Mouse (Mus musculus): Measurements from ENCODE around the gene Pou2f1. TPM values are rescaled to one million over a fixed set of nuclear protein-coding genes. Genes with fewer than 3 reads are reported as not detected.
"Not testable (repeated sequence)": the region's sequence is repeated elsewhere in the genome, so short reads cannot be mapped to it uniquely, and the experiment has no call there.

Pou2f1 gene
- total RNA-seq, 2 experiments from 2014 or later, result 18.0 to 22.8 TPM

DNA sequence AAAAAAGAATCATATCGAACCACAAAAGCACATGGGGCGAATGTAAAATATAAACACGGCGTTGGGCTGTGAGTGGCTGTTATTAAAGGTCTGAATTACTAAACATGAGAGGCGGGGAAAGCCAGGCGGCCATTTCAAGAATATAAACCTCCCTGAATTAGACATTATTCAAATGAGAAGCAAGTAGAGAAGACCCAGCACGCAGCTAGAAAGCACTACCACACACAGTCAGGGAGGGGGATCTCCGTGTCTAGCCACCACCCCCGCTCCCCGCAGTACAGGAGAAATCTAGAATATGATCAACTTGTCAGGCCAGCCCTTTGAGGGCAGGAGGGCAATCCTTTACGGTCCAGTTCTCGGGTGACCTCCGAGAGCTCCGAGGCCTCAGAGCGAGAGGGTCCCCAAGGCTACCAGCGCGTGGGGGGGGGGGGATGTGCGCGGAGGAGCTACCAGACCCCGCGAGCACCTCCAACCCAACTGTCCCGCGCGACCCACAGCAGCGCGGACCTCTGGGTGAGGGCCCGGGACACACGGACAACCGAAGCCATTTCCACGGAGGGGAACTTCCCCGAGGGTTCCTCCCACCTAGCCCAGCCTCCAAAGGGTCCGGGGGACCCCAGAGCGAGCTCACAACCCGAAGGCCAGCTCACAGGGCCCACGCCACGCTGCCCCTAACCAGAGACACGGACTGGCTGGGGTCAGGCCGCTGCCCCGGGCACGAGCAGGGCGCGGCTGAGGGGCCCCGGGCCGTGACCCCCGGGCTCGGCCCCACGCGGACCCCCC is 1.2 kb downstream of the Pou2f1 start:
- DNase-seq (ENCODE audit: extremely low spot score in 1 of 2, low spot score in 2 of 2), result peak; percentile 31 to 43
- no peak for TF ChIP-seq CTCF (IDR thresholded peaks at IDR 0.05)
- intact Hi-C loops (cut with DNase I), result loop anchor here (2.0 to 10.0 kb wide), 4 partner anchors 253 to 537 kb away; partner anchors contain the start of genes Dcaf6, Ildr2, Mpc2 and Tada1
- Histone ChIP-seq H3K4me3 (peak overlapping the region; percentile 97), H3K27ac (peak overlapping the region; percentile 98)

DNA sequence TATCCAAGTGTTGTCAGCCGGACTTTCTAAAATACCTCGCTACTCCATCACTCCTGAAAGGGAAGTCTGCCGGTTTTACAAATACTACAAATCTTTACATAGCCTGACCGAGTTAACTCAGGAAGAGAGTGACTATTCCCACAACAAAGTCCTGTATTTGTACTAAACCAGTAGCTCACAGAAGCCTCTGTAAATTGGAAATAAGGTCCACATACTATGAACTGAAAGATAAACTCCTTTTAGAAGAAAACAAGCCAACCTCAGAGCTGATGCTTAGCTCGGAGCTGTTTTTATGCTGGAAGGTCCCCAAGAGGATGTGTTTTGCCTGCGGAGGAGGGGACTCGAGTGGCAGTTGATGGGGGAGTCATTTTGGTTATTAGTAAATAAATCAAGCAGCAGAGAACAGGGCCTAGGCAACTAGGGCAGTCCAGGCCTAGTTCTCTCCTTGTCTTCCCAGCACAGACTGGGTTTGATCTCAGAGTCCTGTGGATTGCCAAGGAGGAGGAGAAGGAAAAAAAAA is 1.8 kb downstream of the Pou2f1 start:
- peak overlapping the region; percentile 98; the same call in 1 of the 2 replicates for H3K27ac ChIP-seq
- intact Hi-C loops (cut with DNase I), result loop anchor here (2.0 to 10.0 kb wide), 4 partner anchors 254 to 536 kb away; partner anchors contain the start of genes Dcaf6, Ildr2, Mpc2 and Tada1
- peak overlapping the region; percentile 97 for H3K4me3 ChIP-seq
- TF ChIP-seq CTCF (IDR thresholded peaks at IDR 0.05), result no peak
- DNase-seq (ENCODE audit: extremely low spot score in 1 of 2, low spot score in 2 of 2), result no peak

DNA sequence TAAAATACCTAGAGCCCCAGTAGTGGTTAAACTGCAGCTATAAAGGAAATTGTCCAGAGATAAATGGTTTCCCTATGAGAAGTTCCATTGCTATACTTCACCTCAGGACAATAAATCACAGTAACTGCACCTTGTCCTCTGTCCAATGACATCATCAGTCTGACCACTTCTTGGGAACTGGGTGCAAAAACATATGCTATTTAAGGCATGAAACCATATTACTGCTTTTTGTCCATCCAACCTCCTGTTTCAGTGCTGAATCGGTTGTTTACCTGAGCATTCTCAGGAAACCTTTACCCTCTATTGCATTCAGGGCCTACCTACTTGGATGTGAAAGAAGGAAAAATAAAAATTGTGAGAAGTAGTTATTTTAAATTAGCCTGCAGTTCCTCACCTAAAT is 2.8 kb downstream of the Pou2f1 start:
- intact Hi-C loops (cut with DNase I), result loop anchor here (2.0 to 10.0 kb wide), 4 partner anchors 255 to 535 kb away; partner anchors contain the start of genes Dcaf6, Ildr2, Mpc2 and Tada1
- no peak for DNase-seq (ENCODE audit: extremely low spot score in 1 of 2, low spot score in 2 of 2)
- no peak for TF ChIP-seq CTCF (IDR thresholded peaks at IDR 0.05)
- H3K4me3 ChIP-seq, result no peak overlapping the region
- no peak overlapping the region for H3K27ac ChIP-seq

DNA sequence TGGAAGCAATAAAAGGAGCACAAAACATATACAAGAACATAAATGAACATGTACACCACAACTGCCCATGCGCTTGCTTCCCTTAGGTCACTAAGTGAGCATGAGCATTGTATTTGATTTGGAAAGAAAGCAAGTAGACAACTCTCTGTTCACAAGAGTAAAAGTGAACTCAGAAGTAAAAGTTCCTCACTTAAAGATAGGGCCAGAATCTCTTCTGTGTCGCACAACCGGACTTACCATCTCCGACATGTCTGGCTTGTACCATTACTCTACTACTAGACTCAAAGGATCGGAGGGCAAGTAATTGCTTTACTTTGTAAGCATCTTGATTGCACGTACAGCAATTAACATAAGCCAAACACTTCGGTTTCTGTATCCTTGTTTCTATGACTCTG is 6.8 kb downstream of the Pou2f1 start:
- Histone ChIP-seq H3K27ac (no peak overlapping the region), H3K4me3 (no peak overlapping the region)
- intact Hi-C loops (cut with DNase I), result no loop called here
- TF ChIP-seq CTCF (IDR thresholded peaks at IDR 0.05), result no peak
- no peak for DNase-seq (ENCODE audit: extremely low spot score in 1 of 2, low spot score in 2 of 2)

DNA sequence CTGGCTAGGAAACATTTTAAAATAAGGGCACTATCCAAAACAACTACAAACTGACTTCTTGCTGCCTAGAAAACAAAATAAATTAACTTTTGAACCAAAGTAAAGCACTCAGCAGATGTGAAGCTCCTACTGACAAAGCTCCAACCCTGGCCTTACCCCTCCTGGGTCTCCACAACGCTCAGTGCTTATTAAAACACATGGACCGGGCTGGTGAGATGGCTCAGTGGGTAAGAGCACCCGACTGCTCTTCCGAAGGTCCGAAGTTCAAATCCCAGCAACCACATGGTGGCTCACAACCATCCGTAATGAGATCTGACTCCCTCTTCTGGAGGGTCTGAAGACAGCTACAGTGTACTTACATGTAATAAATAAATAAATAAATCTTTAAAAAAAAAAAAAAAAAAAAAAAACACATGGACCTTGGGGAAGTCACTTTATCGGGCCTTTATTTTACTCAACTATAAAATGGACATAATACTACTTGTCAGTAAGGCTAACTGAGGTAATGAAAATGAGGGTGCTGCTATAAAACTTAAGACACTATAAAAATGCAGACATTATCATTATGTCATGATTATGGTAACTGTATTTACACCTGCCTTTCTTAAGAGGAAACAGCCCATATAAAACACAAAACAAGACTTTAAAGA is 7.3 kb downstream of the Pou2f1 start:
- H3K27ac ChIP-seq; DNase-seq (ENCODE audit: extremely low spot score in 1 of 2, low spot score in 2 of 2); intact Hi-C loops (cut with DNase I); H3K4me3 ChIP-seq: not testable (repeated sequence)

DNA sequence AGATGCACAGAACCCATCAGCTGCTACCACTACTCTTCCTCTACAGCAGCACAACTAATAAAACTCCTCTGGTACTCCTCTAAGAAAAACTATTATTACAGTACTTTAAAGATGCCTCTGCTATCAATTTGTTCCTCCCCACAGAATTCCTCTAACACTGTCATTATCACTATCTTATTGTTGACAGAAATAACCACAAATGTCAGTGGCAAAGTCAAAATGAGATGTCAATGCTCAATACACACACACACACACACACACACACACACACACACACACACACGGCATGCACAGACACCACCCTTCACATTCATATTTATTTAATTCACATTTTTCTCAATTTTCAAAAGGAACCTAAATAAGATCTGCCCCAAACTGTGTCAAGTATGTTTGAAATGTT is 8.2 kb downstream of the Pou2f1 start:
- intact Hi-C loops (cut with DNase I), result no loop called here
- no peak overlapping the region for H3K4me3 ChIP-seq
- no peak for DNase-seq (ENCODE audit: extremely low spot score in 1 of 2, low spot score in 2 of 2)
- no peak for TF ChIP-seq CTCF (IDR thresholded peaks at IDR 0.05)
- H3K27ac ChIP-seq, result no peak overlapping the region

DNA sequence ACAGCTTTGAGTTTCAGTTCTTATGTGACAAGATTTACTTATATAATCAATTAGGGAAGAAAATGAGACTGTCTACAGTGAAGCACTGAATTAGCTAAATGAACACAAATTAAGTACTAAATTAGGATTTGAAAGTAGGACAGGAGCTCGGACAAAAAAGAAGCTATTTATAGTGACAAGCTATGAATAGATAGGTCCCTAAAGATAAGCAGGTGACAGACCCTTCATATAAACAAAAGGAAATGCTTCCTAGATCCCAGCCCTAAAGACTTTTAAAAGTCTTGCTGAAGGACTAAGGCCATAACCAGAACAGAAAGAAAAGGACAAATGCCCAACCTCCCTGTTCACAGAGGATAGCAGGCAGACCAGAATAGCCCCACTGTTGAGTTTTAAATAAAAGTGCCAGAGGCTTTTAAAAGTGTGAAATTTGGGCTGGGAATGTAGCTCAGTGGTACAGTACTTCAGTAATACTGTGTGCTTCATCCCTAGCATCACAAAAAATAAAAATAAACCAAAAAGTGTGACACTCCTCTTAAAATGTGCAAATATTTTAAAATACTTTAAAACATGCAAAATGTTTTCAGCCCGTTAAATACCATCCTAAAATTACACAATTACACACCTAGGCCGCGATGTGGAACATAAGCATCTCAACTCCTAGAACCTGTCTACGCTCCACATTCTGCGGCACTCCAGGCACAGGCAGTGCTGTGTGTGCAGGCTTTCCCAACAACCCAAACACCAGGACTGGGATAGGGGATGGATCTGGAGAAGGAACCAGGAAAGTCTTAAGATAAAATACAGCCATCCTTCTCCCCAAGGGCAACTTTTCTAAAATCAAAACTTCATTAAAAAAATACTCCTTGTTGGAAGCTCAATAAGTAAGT is 9.0 kb downstream of the Pou2f1 start:
- no peak for DNase-seq (ENCODE audit: extremely low spot score in 1 of 2, low spot score in 2 of 2)
- no peak for TF ChIP-seq CTCF (IDR thresholded peaks at IDR 0.05)
- intact Hi-C loops (cut with DNase I), result no loop called here
- no peak overlapping the region for H3K4me3 ChIP-seq
- H3K27ac ChIP-seq, result no peak overlapping the region

DNA sequence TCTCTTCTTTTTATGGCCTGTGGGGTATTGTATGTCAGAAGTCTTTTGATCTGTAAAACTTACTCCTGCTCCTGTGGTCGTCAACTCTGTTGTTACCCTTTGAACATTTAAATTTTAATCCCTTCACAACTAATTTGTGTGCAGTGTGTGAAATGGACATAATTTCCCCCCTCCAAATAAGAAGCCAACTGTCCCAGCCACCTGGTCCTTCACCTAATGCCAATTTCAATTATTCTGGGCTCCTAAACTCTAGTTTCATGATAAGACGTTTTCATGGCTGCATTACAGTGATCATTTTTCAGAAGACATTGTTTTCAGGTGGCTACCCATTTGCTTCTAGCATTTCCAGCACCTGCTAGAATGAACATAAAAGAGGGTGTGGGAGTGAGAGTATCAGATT is 13.9 kb downstream of the Pou2f1 start:
- DNase-seq (ENCODE audit: extremely low spot score in 1 of 2, low spot score in 2 of 2), result no peak
- intact Hi-C loops (cut with DNase I), result no loop called here
- no peak for TF ChIP-seq CTCF (IDR thresholded peaks at IDR 0.05)
- Histone ChIP-seq H3K4me3 (no peak overlapping the region), H3K27ac (no peak overlapping the region)

DNA sequence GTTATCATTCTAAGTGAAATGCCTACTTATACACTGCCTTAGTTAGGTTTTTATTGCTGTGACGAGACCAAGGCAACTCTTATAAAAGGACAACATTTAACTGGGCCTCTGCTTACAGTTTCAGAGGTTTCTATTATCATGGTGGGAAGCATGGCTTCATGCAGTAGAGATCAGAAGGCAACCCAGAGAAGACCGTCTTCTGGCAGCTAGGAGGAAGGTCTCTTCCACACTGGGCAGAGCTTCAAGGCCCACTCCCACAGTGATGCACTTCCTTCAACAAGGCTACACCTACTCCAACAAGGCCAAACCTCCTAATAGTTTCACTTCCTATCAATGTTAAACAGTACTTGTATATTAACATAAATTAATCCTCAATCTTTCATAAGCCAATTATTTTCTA is 14.4 kb downstream of the Pou2f1 start:
- H3K4me3 ChIP-seq, result no peak overlapping the region
- H3K27ac ChIP-seq, result no peak overlapping the region
- TF ChIP-seq CTCF (IDR thresholded peaks at IDR 0.05), result no peak
- DNase-seq (ENCODE audit: extremely low spot score in 1 of 2, low spot score in 2 of 2), result no peak
- intact Hi-C loops (cut with DNase I), result no loop called here

DNA sequence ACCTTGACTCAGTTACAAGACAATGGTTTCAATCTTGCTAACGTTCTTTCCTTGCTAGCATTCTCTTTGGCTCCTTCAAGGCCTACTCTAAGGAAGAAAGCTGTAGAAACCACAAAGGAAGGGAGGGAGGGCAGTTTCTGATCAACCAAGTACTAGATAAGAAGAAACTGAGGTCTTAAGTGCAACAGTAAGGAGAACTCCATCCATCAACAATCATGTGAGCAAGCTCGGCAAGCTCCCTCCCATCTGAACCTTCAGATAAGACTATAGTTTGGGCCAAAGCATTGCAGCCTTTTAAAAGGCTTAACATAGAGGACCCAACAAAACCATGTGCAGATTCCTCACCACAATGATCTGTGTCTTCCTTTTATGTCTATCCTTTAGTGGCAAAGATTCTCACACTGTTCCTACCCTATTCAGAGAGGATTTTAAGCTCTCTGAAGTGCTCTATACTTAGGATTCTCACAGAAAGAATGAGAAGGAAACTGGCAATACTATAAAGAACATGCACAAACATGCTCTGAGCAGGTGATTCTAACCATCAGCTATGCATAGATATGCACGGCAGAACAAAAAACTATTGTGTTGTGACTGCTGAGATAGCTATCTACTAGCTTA is 16.6 kb downstream of the Pou2f1 start:
- no peak overlapping the region for H3K27ac ChIP-seq
- no peak overlapping the region for H3K4me3 ChIP-seq
- intact Hi-C loops (cut with DNase I), result no loop called here
- no peak for DNase-seq (ENCODE audit: extremely low spot score in 1 of 2, low spot score in 2 of 2)
- TF ChIP-seq CTCF (IDR thresholded peaks at IDR 0.05), result no peak

DNA sequence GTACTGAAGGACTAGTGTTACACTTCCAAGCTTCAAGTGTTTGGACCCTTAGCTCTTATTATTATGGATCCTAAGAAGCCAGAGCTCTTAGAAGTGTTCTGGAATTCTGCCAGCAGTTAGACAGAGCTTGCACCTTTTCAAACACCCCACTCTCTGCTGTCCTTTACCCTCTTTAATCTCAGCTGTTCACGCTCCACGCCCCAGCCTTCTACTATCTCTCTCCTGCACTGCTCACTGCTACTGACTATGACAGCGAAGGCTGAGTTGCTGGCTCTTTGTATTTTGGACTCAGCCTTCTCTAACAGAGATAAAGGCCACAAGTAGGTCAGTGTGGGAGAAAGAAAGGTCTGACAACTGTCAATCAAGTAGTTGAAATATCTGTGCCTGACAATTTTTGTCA is 17.3 kb downstream of the Pou2f1 start:
- TF ChIP-seq CTCF (IDR thresholded peaks at IDR 0.05), result no peak
- intact Hi-C loops (cut with DNase I), result no loop called here

More for the DNA sequence above, 17.3 kb downstream of the Pou2f1 start:
- no peak for DNase-seq (ENCODE audit: extremely low spot score in 1 of 2, low spot score in 2 of 2)
- no peak overlapping the region for H3K27ac ChIP-seq
- H3K4me3 ChIP-seq, result no peak overlapping the region
